Mouse (Mus musculus) midbrain, embryonic 15.5 days (tissue): ENCODE measurements around the gene Trpv3. TPM values are rescaled to one million over a fixed set of nuclear protein-coding genes. Genes with fewer than 3 reads are reported as not detected.

Source experiments
- ATAC-seq: fragments of 200-750 bp; cut with Nextera tagmentation; replicated peaks from 2 replicates; pipeline ENCODE4 v1.8.0; 2017; ENCODE audit warnings: moderate TSS enrichment
- H3K27ac ChIP-seq: fragments of 300-500 bp; sonication (generic); 2 replicates; pipeline ENCODE4 v1.5.1; 2015; ENCODE audit warnings: mild to moderate bottlenecking, inconsistent platforms
- H3K27me3 ChIP-seq: fragments of 300-500 bp; sonication (generic); replicated peaks from 2 replicates; pipeline ENCODE4 v1.6.1; 2015; ENCODE audit warnings: inconsistent platforms
- H3K36me3 ChIP-seq: fragments of 300-500 bp; sonication (generic); replicated peaks from 2 replicates; pipeline ENCODE4 v1.6.1; 2015; ENCODE audit warnings: inconsistent platforms
- H3K4me1 ChIP-seq: fragments of 300-500 bp; sonication (generic); 2 replicates; pipeline ENCODE4 v1.6.1; 2015; ENCODE audit warnings: inconsistent platforms
- H3K4me2 ChIP-seq: fragments of 300-500 bp; sonication (generic); 2 replicates; pipeline ENCODE4 v1.6.1; 2015; ENCODE audit warnings: inconsistent platforms, mild to moderate bottlenecking, moderate library complexity
- H3K4me3 ChIP-seq: fragments of 300-500 bp; sonication (generic); 2 replicates; pipeline ENCODE4 v1.5.1; 2015; ENCODE audit warnings: mild to moderate bottlenecking, inconsistent platforms
- H3K9ac ChIP-seq: fragments of 300-500 bp; sonication (generic); 2 replicates; pipeline ENCODE4 v1.6.1; 2015; ENCODE audit warnings: mild to moderate bottlenecking, inconsistent platforms
- H3K9me3 ChIP-seq: fragments of 300-500 bp; sonication (generic); 2 replicates; pipeline ENCODE4 v1.6.1; 2016; ENCODE audit warnings: inconsistent platforms
- WGBS: fragments of 180-500 bp; shearing (Covaris S2); methylation state at CpG from one replicate; pipeline ENCODE4 v1.1.7; 2015; ENCODE audit warnings: mixed read lengths; 5-methylcytosine and 5-hydroxymethylcytosine counted together
- polyA plus RNA-seq: library from polyadenylated mRNA; unstranded; fragments of >200 nt; fragmentation: Nextera tagmentation; extraction: Ambion mirVana; gene quantifications from 2 replicates; pipeline ENCODE4 v1.2.1, GENCODE M21; 2015

Trpv3 gene
- polyA plus RNA-seq, 1 experiment from 2014 or later = 0.22 TPM

DNA sequence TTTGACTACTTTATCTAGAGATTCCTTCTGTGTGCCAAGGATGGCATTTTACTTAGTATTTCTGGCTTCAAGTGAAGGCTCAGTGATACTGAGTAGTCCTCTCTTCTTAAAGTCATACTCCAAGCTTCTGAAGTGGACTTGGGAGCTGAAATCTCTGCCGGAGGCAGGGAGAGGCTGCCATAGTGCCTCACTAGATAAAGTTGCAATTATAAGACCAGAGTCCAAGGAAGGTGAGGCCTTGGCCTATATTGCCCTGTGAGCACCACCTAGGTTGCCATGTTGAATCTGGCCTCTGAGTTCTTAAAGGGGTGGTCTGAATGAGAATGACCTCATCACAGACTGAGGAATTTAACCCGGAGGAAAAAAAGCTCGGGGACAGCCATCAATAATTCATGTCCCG, 24.4 kb upstream of the Trpv3 start:
- H3K9ac ChIP-seq = no peak overlapping the region
- WGBS = 93% methylated on average over 4 of the region's 4 CpGs
- no peak overlapping the region for H3K27ac ChIP-seq
- H3K4me2 ChIP-seq = no peak overlapping the region
- H3K27me3 ChIP-seq = no peaks in the 10 kb centered on the region
- H3K4me1 ChIP-seq = no peaks in the 10 kb centered on the region
- H3K36me3 ChIP-seq = no peaks in the 10 kb centered on the region
- H3K9me3 ChIP-seq = no peaks in the 10 kb centered on the region
- ATAC-seq = no peak
- no peak overlapping the region for H3K4me3 ChIP-seq

DNA sequence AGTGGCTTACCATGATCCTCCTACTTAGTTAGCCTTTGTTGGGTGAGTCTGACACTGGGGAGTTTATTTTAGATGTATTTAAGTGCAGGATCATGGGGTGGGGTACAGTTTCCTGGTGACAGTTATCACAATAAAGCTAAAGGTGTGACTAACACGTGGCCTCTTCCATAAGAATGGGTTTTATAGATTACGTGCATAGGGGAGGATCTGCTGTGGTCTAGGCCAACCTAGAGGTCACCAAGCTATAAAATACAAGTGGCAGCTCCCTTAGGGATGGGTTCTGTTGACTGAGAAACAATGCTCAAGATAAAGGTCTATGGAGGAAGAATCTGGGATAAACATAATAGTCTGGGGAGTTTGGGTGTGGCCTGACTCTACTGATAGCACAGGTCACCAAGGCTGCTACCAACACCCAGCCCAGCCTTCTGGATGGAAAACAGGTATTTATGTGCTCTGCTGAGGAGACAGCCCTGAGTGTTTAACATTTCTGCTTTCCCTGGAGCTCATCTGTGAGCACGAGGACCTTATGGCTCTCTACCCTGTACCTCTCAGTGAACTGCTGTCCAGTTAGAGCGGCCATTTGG, 9.7 kb upstream of the Trpv3 start:
- no peak overlapping the region for H3K27ac ChIP-seq
- ATAC-seq = no peak
- H3K9ac ChIP-seq = no peak overlapping the region
- no peaks in the 10 kb centered on the region for H3K4me1 ChIP-seq
- 83% methylated on average over 4 of the region's 4 CpGs for WGBS
- H3K36me3 ChIP-seq = no peaks in the 10 kb centered on the region
- no peak overlapping the region for H3K4me3 ChIP-seq
- no peaks in the 10 kb centered on the region for H3K9me3 ChIP-seq
- no peaks in the 10 kb centered on the region for H3K27me3 ChIP-seq
- H3K4me2 ChIP-seq = no peak overlapping the region

GRCm38 (mm10) chr11:73258664-73259063, 8.5 kb upstream of the Trpv3 start:
- no peak overlapping the region for H3K9ac ChIP-seq
- H3K9me3 ChIP-seq = no peaks in the 10 kb centered on the region
- no peaks in the 10 kb centered on the region for H3K36me3 ChIP-seq
- H3K4me2 ChIP-seq = no peak overlapping the region
- H3K4me3 ChIP-seq = no peak overlapping the region
- no peak overlapping the region for H3K27ac ChIP-seq
- no peaks in the 10 kb centered on the region for H3K4me1 ChIP-seq
- no peak for ATAC-seq
- H3K27me3 ChIP-seq = no peaks in the 10 kb centered on the region

GRCm38 (mm10) chr11:73260457-73260856, 6.7 kb upstream of the Trpv3 start:
- no peaks in the 10 kb centered on the region for H3K4me1 ChIP-seq
- no peaks in the 10 kb centered on the region for H3K9me3 ChIP-seq
- H3K4me3 ChIP-seq = no peak overlapping the region
- ATAC-seq = no peak
- 78% methylated on average over 3 of the region's 3 CpGs for WGBS
- no peaks in the 10 kb centered on the region for H3K27me3 ChIP-seq
- no peak overlapping the region for H3K27ac ChIP-seq
- no peak overlapping the region for H3K4me2 ChIP-seq
- no peak overlapping the region for H3K9ac ChIP-seq
- no peaks in the 10 kb centered on the region for H3K36me3 ChIP-seq

DNA sequence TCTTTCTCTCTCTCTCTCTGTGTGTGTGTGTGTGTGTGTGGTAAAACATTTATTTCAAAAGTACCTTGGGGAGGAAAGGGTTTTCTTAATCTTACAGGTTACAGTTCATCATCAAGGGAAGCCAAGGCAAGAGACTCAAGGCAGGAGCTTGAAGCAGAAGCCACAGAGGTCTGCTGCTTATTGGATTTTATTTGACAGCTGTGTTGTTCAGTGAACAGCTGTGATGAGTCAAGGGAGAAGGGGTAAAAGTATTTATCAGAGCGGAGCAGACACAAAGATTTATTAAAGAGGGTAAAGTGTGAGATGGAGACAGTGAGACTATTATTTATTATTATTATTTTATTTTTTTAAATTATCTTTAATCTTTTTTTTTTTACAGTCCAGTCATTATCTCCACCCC, 5.8 kb upstream of the Trpv3 start:
- no peaks in the 10 kb centered on the region for H3K4me1 ChIP-seq
- H3K9me3 ChIP-seq = no peaks in the 10 kb centered on the region
- ATAC-seq = no peak
- H3K4me2 ChIP-seq = no peak overlapping the region
- H3K36me3 ChIP-seq = no peaks in the 10 kb centered on the region
- no peaks in the 10 kb centered on the region for H3K27me3 ChIP-seq
- no peak overlapping the region for H3K4me3 ChIP-seq
- H3K27ac ChIP-seq = no peak overlapping the region
- no peak overlapping the region for H3K9ac ChIP-seq
- 97% methylated on average over 1 of the region's 1 CpGs for WGBS

- Histone ChIP-seq H3K4me1 (no peaks in the 10 kb centered on the region), H3K9ac (no peak overlapping the region), H3K4me2 (no peak overlapping the region), H3K9me3 (no peaks in the 10 kb centered on the region), H3K27me3 (no peaks in the 10 kb centered on the region), H3K36me3 (no peaks in the 10 kb centered on the region), H3K27ac (no peak overlapping the region), H3K4me3 (no peak overlapping the region)
- WGBS = 20% methylated on average over 2 of the region's 2 CpGs
- no peak for ATAC-seq
Observed at GRCm38 (mm10) chr11:73274821-73275220, 7.6 kb downstream of the Trpv3 start.

DNA sequence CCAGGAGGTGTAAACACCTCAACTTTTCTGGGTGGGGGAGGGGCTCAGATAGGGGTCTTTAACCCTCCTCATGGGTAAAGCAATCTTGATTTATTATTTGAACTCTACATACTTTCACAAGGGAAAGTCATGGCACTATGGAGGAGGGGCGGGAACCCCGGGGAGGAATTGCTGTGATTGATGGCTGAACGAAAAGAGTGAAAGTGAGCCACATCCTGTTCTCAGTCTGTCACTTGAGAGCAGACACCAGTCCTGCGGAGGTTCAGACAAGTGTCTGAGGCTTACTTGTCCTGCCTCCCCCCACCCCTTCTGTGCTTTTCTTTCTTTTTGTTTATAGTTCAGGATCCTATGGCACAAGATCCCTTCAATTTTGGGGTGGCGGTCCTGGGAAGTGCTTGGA, 13.5 kb downstream of the Trpv3 start:
- Histone ChIP-seq H3K4me2 (no peak overlapping the region), H3K9ac (no peak overlapping the region), H3K9me3 (no peaks in the 10 kb centered on the region), H3K4me3 (no peak overlapping the region), H3K36me3 (no peaks in the 10 kb centered on the region), H3K4me1 (no peaks in the 10 kb centered on the region), H3K27me3 (no peaks in the 10 kb centered on the region), H3K27ac (no peak overlapping the region)
- ATAC-seq = no peak
- 74% methylated on average over 5 of the region's 5 CpGs for WGBS

DNA sequence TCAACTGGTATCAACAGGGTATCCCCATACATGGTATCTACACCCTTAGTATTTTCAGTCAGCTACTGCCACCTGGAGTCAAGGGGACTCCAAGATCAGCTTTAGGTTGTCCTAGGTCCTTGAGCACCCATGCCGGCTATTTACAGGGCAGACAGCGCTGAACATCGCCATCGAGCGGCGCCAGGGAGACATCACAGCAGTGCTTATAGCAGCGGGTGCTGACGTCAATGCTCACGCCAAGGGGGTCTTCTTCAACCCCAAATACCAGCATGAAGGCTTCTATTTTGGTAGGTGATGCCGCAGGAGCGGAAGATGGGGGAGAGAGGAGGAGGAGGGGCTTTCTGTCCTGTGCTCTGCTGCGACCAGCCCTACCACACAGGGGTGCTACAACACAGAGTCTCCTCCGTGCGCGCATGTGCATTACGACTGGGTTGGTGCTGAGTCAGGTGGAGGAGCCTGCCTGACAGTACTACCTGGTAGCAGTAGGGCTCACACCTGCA, 14.4 kb downstream of the Trpv3 start:
- Histone ChIP-seq H3K4me1 (no peaks in the 10 kb centered on the region), H3K36me3 (no peaks in the 10 kb centered on the region), H3K9ac (peak overlapping the region; percentile 42), H3K4me2 (peak overlapping the region; percentile 60), H3K4me3 (peak overlapping the region; percentile 46), H3K27me3 (no peaks in the 10 kb centered on the region), H3K9me3 (no peaks in the 10 kb centered on the region), H3K27ac (0 out of 2 replicates have a peak overlapping the region, but pooled peaks have one; percentile 48)
- 2% methylated on average over 16 of the region's 16 CpGs for WGBS
- peak; percentile 96 for ATAC-seq

- 81% methylated on average over 9 of the region's 9 CpGs for WGBS
- H3K4me3 ChIP-seq = no peak overlapping the region
- no peaks in the 10 kb centered on the region for H3K9me3 ChIP-seq
- H3K27ac ChIP-seq = no peak overlapping the region
- no peak overlapping the region for H3K4me2 ChIP-seq
- H3K27me3 ChIP-seq = no peaks in the 10 kb centered on the region
- H3K4me1 ChIP-seq = no peaks in the 10 kb centered on the region
- H3K9ac ChIP-seq = no peak overlapping the region
- H3K36me3 ChIP-seq = no peaks in the 10 kb centered on the region
- no peak for ATAC-seq
Observed at GRCm38 (mm10) chr11:73283369-73283768, 16.2 kb downstream of the Trpv3 start.

DNA sequence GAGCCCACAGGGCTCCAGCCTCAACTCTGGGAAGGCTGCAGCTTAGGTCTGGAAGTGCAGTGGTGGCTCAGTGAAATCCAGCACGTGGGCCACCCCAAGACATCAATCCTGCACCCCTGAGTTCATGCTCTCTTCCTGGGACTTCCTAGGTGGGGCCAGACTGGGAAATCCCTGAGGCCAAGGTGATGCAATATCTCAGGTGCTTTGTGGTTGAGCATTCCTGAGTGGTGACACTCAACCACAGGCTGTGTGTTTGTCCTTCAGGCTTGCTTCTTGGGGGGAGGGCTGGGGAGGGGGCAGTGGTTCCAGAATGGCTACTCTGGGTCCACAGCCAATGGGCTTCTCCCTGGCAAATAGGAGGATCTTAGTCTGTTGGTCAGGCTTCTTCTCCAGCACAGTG, 16.7 kb downstream of the Trpv3 start:
- H3K9me3 ChIP-seq = no peaks in the 10 kb centered on the region
- WGBS = 28% methylated on average over 1 of the region's 1 CpGs
- H3K27me3 ChIP-seq = no peaks in the 10 kb centered on the region
- H3K4me2 ChIP-seq = no peak overlapping the region
- no peak for ATAC-seq
- H3K4me3 ChIP-seq = no peak overlapping the region
- H3K9ac ChIP-seq = no peak overlapping the region
- no peaks in the 10 kb centered on the region for H3K36me3 ChIP-seq
- no peaks in the 10 kb centered on the region for H3K4me1 ChIP-seq
- no peak overlapping the region for H3K27ac ChIP-seq

- Histone ChIP-seq H3K9ac (no peak overlapping the region), H3K9me3 (no peaks in the 10 kb centered on the region), H3K4me3 (no peak overlapping the region), H3K4me1 (no peaks in the 10 kb centered on the region), H3K27ac (no peak overlapping the region), H3K4me2 (no peak overlapping the region), H3K36me3 (no peaks in the 10 kb centered on the region), H3K27me3 (no peaks in the 10 kb centered on the region)
- no peak for ATAC-seq
Observed at GRCm38 (mm10) chr11:73284351-73284750, 17.2 kb downstream of the Trpv3 start.

DNA sequence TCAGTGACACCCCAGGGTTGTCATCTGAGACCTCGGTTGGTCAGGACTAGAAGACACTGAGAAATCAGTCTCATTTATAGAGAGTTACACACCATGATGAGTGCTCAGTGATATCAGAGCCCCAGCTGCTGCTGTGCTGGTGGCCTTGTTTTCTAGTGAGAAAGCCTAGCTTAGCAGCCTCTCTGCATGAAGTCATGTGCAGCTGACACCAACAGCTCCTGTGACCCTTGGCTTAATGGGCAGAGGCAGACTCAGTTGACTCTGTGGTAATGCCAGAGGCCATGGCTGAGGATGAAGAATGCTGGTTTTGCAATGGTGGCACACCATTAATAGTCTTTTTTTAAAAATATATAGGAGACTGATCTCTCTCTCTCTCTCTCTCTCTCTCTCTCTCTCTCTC, 22.4 kb downstream of the Trpv3 start:
- Histone ChIP-seq H3K9me3 (no peaks in the 10 kb centered on the region), H3K27me3 (no peaks in the 10 kb centered on the region), H3K4me1 (no peaks in the 10 kb centered on the region), H3K4me2 (no peak overlapping the region), H3K9ac (no peak overlapping the region), H3K4me3 (no peak overlapping the region), H3K27ac (no peak overlapping the region), H3K36me3 (no peaks in the 10 kb centered on the region)
- WGBS = 89% methylated on average over 1 of the region's 1 CpGs
- no peak for ATAC-seq

- Histone ChIP-seq H3K36me3 (no peaks in the 10 kb centered on the region), H3K9ac (no peak overlapping the region), H3K4me1 (no peaks in the 10 kb centered on the region), H3K27me3 (no peaks in the 10 kb centered on the region), H3K27ac (no peak overlapping the region), H3K9me3 (no peaks in the 10 kb centered on the region), H3K4me2 (no peak overlapping the region), H3K4me3 (no peak overlapping the region)
- ATAC-seq = no peak
- WGBS = 6% methylated on average over 2 of the region's 2 CpGs
Observed at GRCm38 (mm10) chr11:73303123-73303522, 35.9 kb downstream of the Trpv3 start.
